Mouse (Mus musculus) myocyte (in vitro differentiated cells): ENCODE results near the gene Ccl28.

Experiments
- CEBPB ChIP-seq: IDR thresholded peaks from 2 replicates; pipeline ENCODE4 v1.6.1; 2011; ENCODE audit warnings: mild to moderate bottlenecking, moderate library complexity; ENCODE audit not compliant: poor library complexity, insufficient read depth, severe bottlenecking
- E2F4 ChIP-seq: IDR thresholded peaks from one replicate; pipeline ENCODE4 v1.6.1; 2011; ENCODE audit warnings: mild to moderate bottlenecking, control low read depth, moderate library complexity; ENCODE audit not compliant: insufficient read depth
- MAX ChIP-seq: IDR thresholded peaks from one replicate; pipeline ENCODE4 v1.6.1; 2011; ENCODE audit warnings: low read depth, mild to moderate bottlenecking, control low read depth
- MYOD1 ChIP-seq, 3 experiments: IDR thresholded peaks; one replicate each; pipeline ENCODE4 v1.6.1; 2011; ENCODE audit warnings: control low read depth in 2 of 3, low read depth in 2 of 3, mild to moderate bottlenecking in 2 of 3, moderate library complexity in 1 of 3; ENCODE audit not compliant: insufficient read length in 2 of 3, control insufficient read depth in 1 of 3
- MYOG ChIP-seq, 3 experiments: IDR thresholded peaks; one replicate each; pipeline ENCODE4 v1.6.1; 2011; ENCODE audit warnings: control low read depth in 2 of 3, low read depth in 2 of 3, mild to moderate bottlenecking in 2 of 3; ENCODE audit not compliant: insufficient read length in 2 of 3, control insufficient read depth in 1 of 3, insufficient read depth in 1 of 3
- POLR2A ChIP-seq: IDR thresholded peaks from one replicate; pipeline ENCODE4 v1.6.1; 2011; ENCODE audit warnings: low read depth, mild to moderate bottlenecking, control low read depth, moderate library complexity; ENCODE audit not compliant: insufficient read length
- POLR2AphosphoS2 ChIP-seq: IDR thresholded peaks from one replicate; pipeline ENCODE4 v1.6.1; 2011; ENCODE audit warnings: low read depth, control low read depth; ENCODE audit not compliant: insufficient read length
- SRF ChIP-seq: IDR thresholded peaks from one replicate; pipeline ENCODE4 v1.6.1; 2011; ENCODE audit warnings: low read depth; ENCODE audit not compliant: control insufficient read depth, insufficient read length
- TCF12 ChIP-seq: IDR thresholded peaks from one replicate; pipeline ENCODE4 v1.6.1; 2011; ENCODE audit warnings: mild to moderate bottlenecking, control low read depth; ENCODE audit not compliant: poor library complexity, insufficient read depth, severe bottlenecking
- TCF3 ChIP-seq: IDR thresholded peaks from one replicate; pipeline ENCODE4 v1.6.1; 2011; ENCODE audit warnings: low read depth, control low read depth; ENCODE audit not compliant: insufficient read length
- USF1 ChIP-seq: IDR thresholded peaks from one replicate; pipeline ENCODE4 v1.6.1; 2011; ENCODE audit warnings: low read depth, mild to moderate bottlenecking, control low read depth, moderate library complexity

- TF ChIP-seq POLR2A (no peak), E2F4 (no peak), MAX (no peak), USF1 (no peak), TCF3 (no peak), MYOD1 (IDR thresholded peaks at IDR 0.05; ENCODE audit: control insufficient read depth in 1 of 3, insufficient read length in 2 of 3, low read depth in 2 of 3) (no peak), TCF12 (no peak), MYOG (IDR thresholded peaks at IDR 0.05; ENCODE audit: control insufficient read depth in 1 of 3, insufficient read depth in 1 of 3, insufficient read length in 2 of 3, low read depth in 2 of 3) (no peak), CEBPB (no peak), SRF (no peak), POLR2AphosphoS2 (no peak)
Measured at GRCm38 (mm10) chr13:119618841-119619240, 4.8 kb upstream of the Ccl28 start.
